Mouse (Mus musculus): ENCODE results near the gene Runx3. TPM values are rescaled to one million over a fixed set of nuclear protein-coding genes. Genes with fewer than 3 reads are reported as not detected.

Gene Runx3
- polyA plus RNA-seq (2014; fragmentation: Nextera tagmentation; extraction: Ambion mirVana): 0.11 TPM in 1 of 2 replicates, not detected in the other

GRCm38 (mm10) chr4:135120342-135121100, at the start of gene Runx3:
Runx3 (plus strand) TSS chr4:135120652.
- Histone ChIP-seq H3K9me3 (ENCODE audit: control insufficient read depth, low read length) (no peaks in the 10 kb centered on the region), H3K4me3 (ENCODE audit: low read length) (no peak within 1 kb of the TSS), H3K4me2 (replicated peaks; ENCODE audit: low read depth, low read length) (no peak within 1 kb of the TSS), H3K4me1 (ENCODE audit: control insufficient read depth, insufficient read depth, low read length) (no peaks in the 10 kb centered on the region), H3K27me3 (ENCODE audit: control insufficient read depth, insufficient read depth, low read length) (no peaks in the 10 kb centered on the region), H3K36me3 (ENCODE audit: control insufficient read depth, insufficient read depth, low read length) (no peaks in the 10 kb centered on the region), H3K9ac (ENCODE audit: low read depth, low read length) (no peak within 1 kb of the TSS), H3K27ac (ENCODE audit: low read depth, low read length) (no peak within 1 kb of the TSS)
- ATAC-seq (ENCODE audit: low FRiP score, low TSS enrichment): no peak
- WGBS: 84% methylated on average over 18 of the region's 18 CpGs

- no peaks in the 10 kb centered on the region for H3K4me1 ChIP-seq (ENCODE audit: control insufficient read depth, insufficient read depth, low read length)
- no peak overlapping the region for H3K4me3 ChIP-seq (ENCODE audit: low read length)
- no peaks in the 10 kb centered on the region for H3K9me3 ChIP-seq (ENCODE audit: control insufficient read depth, low read length)
- WGBS: 92% methylated on average over 6 of the region's 6 CpGs
- no peak overlapping the region for H3K4me2 ChIP-seq (replicated peaks; ENCODE audit: low read depth, low read length)
- no peak for ATAC-seq (ENCODE audit: low FRiP score, low TSS enrichment)
- H3K9ac ChIP-seq (ENCODE audit: low read depth, low read length): no peak overlapping the region
- no peak overlapping the region for H3K27ac ChIP-seq (ENCODE audit: low read depth, low read length)
- no peaks in the 10 kb centered on the region for H3K36me3 ChIP-seq (ENCODE audit: control insufficient read depth, insufficient read depth, low read length)
- H3K27me3 ChIP-seq (ENCODE audit: control insufficient read depth, insufficient read depth, low read length): no peaks in the 10 kb centered on the region
Observed at GRCm38 (mm10) chr4:135072671-135073070, 47.8 kb upstream of the Runx3 start.

GRCm38 (mm10) chr4:135073523-135073922, 46.9 kb upstream of the Runx3 start:
- H3K9ac ChIP-seq (ENCODE audit: low read depth, low read length): no peak overlapping the region
- no peak overlapping the region for H3K27ac ChIP-seq (ENCODE audit: low read depth, low read length)
- H3K4me2 ChIP-seq (replicated peaks; ENCODE audit: low read depth, low read length): no peak overlapping the region
- no peak overlapping the region for H3K4me3 ChIP-seq (ENCODE audit: low read length)
- H3K36me3 ChIP-seq (ENCODE audit: control insufficient read depth, insufficient read depth, low read length): no peaks in the 10 kb centered on the region
- H3K4me1 ChIP-seq (ENCODE audit: control insufficient read depth, insufficient read depth, low read length): no peaks in the 10 kb centered on the region
- no peaks in the 10 kb centered on the region for H3K27me3 ChIP-seq (ENCODE audit: control insufficient read depth, insufficient read depth, low read length)
- WGBS: 65% methylated on average over 10 of the region's 10 CpGs
- H3K9me3 ChIP-seq (ENCODE audit: control insufficient read depth, low read length): no peaks in the 10 kb centered on the region
- ATAC-seq (ENCODE audit: low FRiP score, low TSS enrichment): no peak

GRCm38 (mm10) chr4:135074646-135075045, 45.8 kb upstream of the Runx3 start:
- no peak for ATAC-seq (ENCODE audit: low FRiP score, low TSS enrichment)
- Histone ChIP-seq H3K36me3 (ENCODE audit: control insufficient read depth, insufficient read depth, low read length) (no peaks in the 10 kb centered on the region), H3K4me1 (ENCODE audit: control insufficient read depth, insufficient read depth, low read length) (no peaks in the 10 kb centered on the region), H3K9me3 (ENCODE audit: control insufficient read depth, low read length) (no peaks in the 10 kb centered on the region), H3K27me3 (ENCODE audit: control insufficient read depth, insufficient read depth, low read length) (no peaks in the 10 kb centered on the region), H3K4me3 (ENCODE audit: low read length) (no peak overlapping the region), H3K27ac (ENCODE audit: low read depth, low read length) (no peak overlapping the region), H3K4me2 (replicated peaks; ENCODE audit: low read depth, low read length) (no peak overlapping the region), H3K9ac (ENCODE audit: low read depth, low read length) (no peak overlapping the region)
- WGBS: 61% methylated on average over 4 of the region's 4 CpGs

GRCm38 (mm10) chr4:135075360-135075759, 45.1 kb upstream of the Runx3 start:
- Histone ChIP-seq H3K4me1 (ENCODE audit: control insufficient read depth, insufficient read depth, low read length) (no peaks in the 10 kb centered on the region), H3K9me3 (ENCODE audit: control insufficient read depth, low read length) (no peaks in the 10 kb centered on the region), H3K27ac (ENCODE audit: low read depth, low read length) (no peak overlapping the region), H3K4me2 (replicated peaks; ENCODE audit: low read depth, low read length) (no peak overlapping the region), H3K27me3 (ENCODE audit: control insufficient read depth, insufficient read depth, low read length) (no peaks in the 10 kb centered on the region), H3K36me3 (ENCODE audit: control insufficient read depth, insufficient read depth, low read length) (no peaks in the 10 kb centered on the region), H3K9ac (ENCODE audit: low read depth, low read length) (no peak overlapping the region), H3K4me3 (ENCODE audit: low read length) (no peak overlapping the region)
- WGBS: 83% methylated on average over 6 of the region's 6 CpGs
- no peak for ATAC-seq (ENCODE audit: low FRiP score, low TSS enrichment)

- Histone ChIP-seq H3K9ac (ENCODE audit: low read depth, low read length) (no peak overlapping the region), H3K27me3 (ENCODE audit: control insufficient read depth, insufficient read depth, low read length) (no peaks in the 10 kb centered on the region), H3K4me2 (replicated peaks; ENCODE audit: low read depth, low read length) (no peak overlapping the region), H3K4me1 (ENCODE audit: control insufficient read depth, insufficient read depth, low read length) (no peaks in the 10 kb centered on the region), H3K27ac (ENCODE audit: low read depth, low read length) (no peak overlapping the region), H3K4me3 (ENCODE audit: low read length) (no peak overlapping the region), H3K36me3 (ENCODE audit: control insufficient read depth, insufficient read depth, low read length) (no peaks in the 10 kb centered on the region), H3K9me3 (ENCODE audit: control insufficient read depth, low read length) (no peaks in the 10 kb centered on the region)
- WGBS: 84% methylated on average over 5 of the region's 5 CpGs
- no peak for ATAC-seq (ENCODE audit: low FRiP score, low TSS enrichment)
Observed at GRCm38 (mm10) chr4:135076611-135077010, 43.8 kb upstream of the Runx3 start.

- no peak for ATAC-seq (ENCODE audit: low FRiP score, low TSS enrichment)
- no peaks in the 10 kb centered on the region for H3K36me3 ChIP-seq (ENCODE audit: control insufficient read depth, insufficient read depth, low read length)
- 85% methylated on average over 9 of the region's 9 CpGs for WGBS
- no peak overlapping the region for H3K27ac ChIP-seq (ENCODE audit: low read depth, low read length)
- no peak overlapping the region for H3K4me3 ChIP-seq (ENCODE audit: low read length)
- H3K27me3 ChIP-seq (ENCODE audit: control insufficient read depth, insufficient read depth, low read length): no peaks in the 10 kb centered on the region
- H3K4me2 ChIP-seq (replicated peaks; ENCODE audit: low read depth, low read length): no peak overlapping the region
- no peak overlapping the region for H3K9ac ChIP-seq (ENCODE audit: low read depth, low read length)
- no peaks in the 10 kb centered on the region for H3K9me3 ChIP-seq (ENCODE audit: control insufficient read depth, low read length)
- H3K4me1 ChIP-seq (ENCODE audit: control insufficient read depth, insufficient read depth, low read length): no peaks in the 10 kb centered on the region
Observed at GRCm38 (mm10) chr4:135077196-135077595, 43.3 kb upstream of the Runx3 start.

GRCm38 (mm10) chr4:135079859-135080640, 40.4 kb upstream of the Runx3 start:
- Histone ChIP-seq H3K4me1 (ENCODE audit: control insufficient read depth, insufficient read depth, low read length) (no peaks in the 10 kb centered on the region), H3K27ac (ENCODE audit: low read depth, low read length) (no peak overlapping the region), H3K4me3 (ENCODE audit: low read length) (no peak overlapping the region), H3K4me2 (replicated peaks; ENCODE audit: low read depth, low read length) (no peak overlapping the region), H3K27me3 (ENCODE audit: control insufficient read depth, insufficient read depth, low read length) (no peaks in the 10 kb centered on the region), H3K36me3 (ENCODE audit: control insufficient read depth, insufficient read depth, low read length) (no peaks in the 10 kb centered on the region), H3K9ac (ENCODE audit: low read depth, low read length) (no peak overlapping the region), H3K9me3 (ENCODE audit: control insufficient read depth, low read length) (no peaks in the 10 kb centered on the region)
- WGBS: 69% methylated on average over 23 of the region's 23 CpGs
- ATAC-seq (ENCODE audit: low FRiP score, low TSS enrichment): no peak

- Histone ChIP-seq H3K27ac (ENCODE audit: low read depth, low read length) (no peak overlapping the region), H3K4me3 (ENCODE audit: low read length) (no peak overlapping the region), H3K4me2 (replicated peaks; ENCODE audit: low read depth, low read length) (no peak overlapping the region), H3K9me3 (ENCODE audit: control insufficient read depth, low read length) (no peaks in the 10 kb centered on the region), H3K27me3 (ENCODE audit: control insufficient read depth, insufficient read depth, low read length) (no peaks in the 10 kb centered on the region), H3K9ac (ENCODE audit: low read depth, low read length) (no peak overlapping the region), H3K36me3 (ENCODE audit: control insufficient read depth, insufficient read depth, low read length) (no peaks in the 10 kb centered on the region), H3K4me1 (ENCODE audit: control insufficient read depth, insufficient read depth, low read length) (no peaks in the 10 kb centered on the region)
- WGBS: 50% methylated on average over 7 of the region's 7 CpGs
- no peak for ATAC-seq (ENCODE audit: low FRiP score, low TSS enrichment)
Observed at GRCm38 (mm10) chr4:135080641-135080920, 39.9 kb upstream of the Runx3 start.
